Mouse (Mus musculus) kidney, adult 2 months (tissue): ENCODE results near the gene Prrg3.

ENCODE experiments used
- CTCF ChIP-seq: fragments of 200-500 bp; conservative IDR thresholded peaks from 2 replicates; pipeline ENCODE4 v1.5.1; 2011; ENCODE audit warnings: low read depth, mild to moderate bottlenecking, control low read depth, low read length, moderate library complexity, mixed read lengths; ENCODE audit not compliant: insufficient read depth, insufficient read length
- POLR2A ChIP-seq: fragments of 200-500 bp; IDR thresholded peaks from one replicate; pipeline ENCODE4 v1.6.1; 2011; ENCODE audit warnings: low read depth, low read length, control low read depth

DNA sequence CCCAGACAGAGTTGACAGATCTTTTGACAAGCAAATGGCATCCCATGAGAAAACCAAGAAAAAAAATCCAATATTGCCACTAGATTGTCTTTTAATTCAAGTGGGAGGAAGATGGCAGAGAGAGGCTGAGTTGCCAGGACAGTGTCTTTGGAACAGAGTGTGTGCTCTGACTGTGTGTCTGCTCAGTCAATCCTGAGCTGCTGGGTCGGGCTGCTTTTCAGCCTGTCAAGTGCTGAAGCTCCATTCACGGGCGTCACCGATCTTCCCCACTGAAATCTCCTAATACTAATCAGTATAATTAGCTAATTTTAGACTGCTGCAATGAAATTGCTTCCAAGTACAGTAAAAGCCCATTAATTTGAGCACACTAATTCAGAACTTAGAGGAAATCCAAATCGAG, 8.9 kb downstream of the Prrg3 start:
- no peak for TF ChIP-seq CTCF
- no peak for TF ChIP-seq POLR2A
